Mouse (Mus musculus): ENCODE results near the gene Olfr149.

GRCm38 (mm10) chr9:39678557-39678956 is 28.4 kb downstream of the Olfr149 start:
- TF ChIP-seq CTCF (IDR thresholded peaks at IDR 0.05; ENCODE audit: borderline replicate concordance, insufficient read depth, low read length) (no peak), POLR2A (IDR thresholded peaks at IDR 0.05; ENCODE audit: low read depth, low read length) (no peak)

Measured in embryonic fibroblast, embryonic 13.5 days (primary cell).